Mouse (Mus musculus) urinary bladder, postnatal 36 days (tissue): ENCODE data around the gene Scamp5.

ENCODE experiments used
- DNase-seq, 2 experiments: peaks; one replicate each; pipeline ENCODE4 v3.0.0; 2022; ENCODE audit warnings: low spot score in 2 of 2, mixed read lengths in 1 of 2

Gene Scamp5

GRCm38 (mm10) chr9:57419521-57420267 is 48.2 kb downstream of the Scamp5 start:
- no peak for DNase-seq

- DNase-seq = no peak
These were observed 50.5 kb downstream of the Scamp5 start for GRCm38 (mm10) chr9:57417341-57417740.

GRCm38 (mm10) chr9:57407120-57407905 is 60.5 kb downstream of the Scamp5 start:
- DNase-seq = no peak

GRCm38 (mm10) chr9:57406395-57406794 is 61.5 kb downstream of the Scamp5 start:
- no peak for DNase-seq

DNA sequence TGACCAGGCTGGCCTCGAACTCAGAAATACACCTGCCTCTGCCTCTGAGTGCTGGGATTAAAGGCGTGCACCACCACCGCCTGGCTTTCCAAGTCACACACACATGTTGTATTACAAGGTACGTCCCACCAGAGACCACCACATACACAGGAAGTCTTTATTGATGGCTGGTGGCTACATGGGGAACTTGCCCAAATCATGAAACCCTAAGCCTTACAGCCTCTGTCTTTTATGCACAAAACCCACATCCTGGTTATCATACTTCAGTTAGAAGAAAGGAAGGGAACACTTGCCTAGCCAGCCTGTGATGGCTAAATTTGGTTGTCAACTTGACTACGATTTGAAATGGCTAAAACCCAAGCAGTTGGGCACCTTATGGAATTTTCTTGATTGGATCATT is 63.8 kb downstream of the Scamp5 start:
- no peak for DNase-seq

DNA sequence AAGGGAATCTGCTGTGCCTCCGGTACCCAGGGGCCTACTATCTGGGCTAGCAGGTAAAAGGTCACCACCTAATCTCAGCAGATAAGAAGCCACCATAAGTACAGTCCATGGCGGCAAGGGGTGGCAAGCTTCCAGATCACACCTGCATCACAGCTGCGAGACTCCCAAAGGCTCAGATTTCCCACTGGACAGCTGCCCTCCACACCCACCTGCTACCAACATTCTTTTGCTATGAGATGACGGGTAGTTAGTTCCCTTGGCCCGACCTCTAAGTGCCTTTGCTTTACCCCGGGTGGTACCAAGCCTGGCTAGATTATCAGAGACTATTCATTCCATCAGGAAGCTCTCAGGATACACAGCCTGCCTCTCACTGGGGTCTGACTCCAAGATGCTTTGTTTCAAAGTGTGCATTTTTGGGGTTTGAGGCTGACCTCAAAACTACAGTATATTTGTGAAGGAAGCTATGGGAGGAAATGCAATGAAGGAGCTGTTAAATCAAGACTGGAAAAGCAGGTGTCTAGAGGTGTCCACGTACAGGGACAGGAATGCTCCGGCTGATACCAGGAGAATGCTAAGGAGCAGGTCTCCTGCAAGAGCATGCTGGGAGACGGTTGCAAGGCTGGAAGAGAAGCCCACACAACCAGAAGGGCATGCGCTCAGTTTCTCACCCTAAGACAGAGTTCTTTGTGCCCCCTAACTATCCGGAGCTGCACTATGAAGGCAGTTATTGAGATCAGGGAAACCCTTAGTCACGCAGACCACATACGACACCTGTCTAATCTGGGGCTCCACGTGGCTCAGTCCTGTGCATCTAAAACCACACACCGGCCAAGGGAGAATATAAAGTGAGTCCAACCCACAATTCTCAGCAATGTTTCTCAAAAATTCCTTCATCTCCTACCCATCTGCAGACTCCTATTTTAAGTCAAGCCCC is 65.3 kb downstream of the Scamp5 start:
- DNase-seq = no peak

GRCm38 (mm10) chr9:57398773-57399172 is 69.1 kb downstream of the Scamp5 start:
- no peak for DNase-seq

DNA sequence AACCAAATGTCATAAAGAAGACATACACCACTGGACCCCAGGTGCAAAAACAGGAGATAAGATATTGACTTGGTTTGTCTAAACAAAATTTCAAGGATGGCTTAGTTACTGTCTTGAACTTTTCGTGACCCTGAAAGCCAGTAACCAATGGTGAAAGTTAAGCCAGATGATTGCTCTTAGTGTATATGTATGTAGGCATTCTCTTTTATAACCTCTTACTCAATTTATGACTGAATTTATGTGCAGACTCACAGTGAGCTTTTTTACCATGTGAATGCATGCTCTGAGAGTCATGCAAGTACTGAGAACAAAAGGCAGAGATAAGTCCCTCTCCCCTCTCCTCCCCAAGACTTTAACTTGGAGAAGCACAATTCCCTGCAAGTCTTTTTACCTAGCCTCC is 75.0 kb downstream of the Scamp5 start:
- DNase-seq = no peak
